Mouse (Mus musculus) ES-E14 (cell line): ENCODE measurements around the gene Ranbp3. TPM values are rescaled to one million over a fixed set of nuclear protein-coding genes. Genes with fewer than 3 reads are reported as not detected.

ENCODE experiments used
- DNase-seq: peaks from one replicate; pipeline ENCODE4 v3.0.0-alpha.2; 2013; ENCODE audit warnings: low read depth, low spot score
- H3K27ac ChIP-seq: 2 replicates; pipeline ENCODE4 v1.5.1; 2012; ENCODE audit warnings: low read depth, mild to moderate bottlenecking, low read length, moderate library complexity, mixed read lengths; ENCODE audit not compliant: poor library complexity, insufficient read depth, severe bottlenecking
- H3K36me3 ChIP-seq: 2 replicates; pipeline ENCODE4 v1.6.1; 2012; ENCODE audit warnings: mild to moderate bottlenecking, low read length, moderate library complexity, mixed read lengths; ENCODE audit not compliant: control insufficient read depth, poor library complexity, insufficient read depth, severe bottlenecking
- H3K4me1 ChIP-seq, 2 experiments: fragments of 150-350 bp in 1 of 2; sonication (generic) in 1 of 2; 2 replicates each; pipeline ENCODE4 v1.6.1; 2012; ENCODE audit warnings: low read length in 2 of 2, mild to moderate bottlenecking in 1 of 2, mixed read lengths in 1 of 2; ENCODE audit not compliant: control insufficient read depth in 2 of 2, insufficient read depth in 2 of 2, poor library complexity in 1 of 2
- H3K4me3 ChIP-seq, 2 experiments: fragments of 150-350 bp in 1 of 2; sonication (generic) in 1 of 2; 2 replicates each; pipeline ENCODE4 v1.5.1; 2012; ENCODE audit warnings: low read length in 2 of 2, low read depth in 1 of 2, mild to moderate bottlenecking in 1 of 2, mixed read lengths in 1 of 2; ENCODE audit not compliant: insufficient read depth in 1 of 2, poor library complexity in 1 of 2, severe bottlenecking in 1 of 2
- H3K9ac ChIP-seq: 2 replicates; pipeline ENCODE4 v1.6.1; 2012; ENCODE audit warnings: low read depth, mild to moderate bottlenecking, low read length, mixed read lengths; ENCODE audit not compliant: poor library complexity, insufficient read depth, severe bottlenecking
- H3K9me3 ChIP-seq: fragments of 150-350 bp; sonication (generic); 2 replicates; pipeline ENCODE4 v1.6.1; 2012; ENCODE audit warnings: low read depth, mild to moderate bottlenecking, low read length; ENCODE audit not compliant: control insufficient read depth, insufficient read depth
- CHD2 ChIP-seq: IDR thresholded peaks from 2 replicates; pipeline ENCODE4 v1.6.1; 2014; ENCODE audit warnings: mild to moderate bottlenecking, low read depth, low read length, inconsistent platforms
- HCFC1 ChIP-seq: IDR thresholded peaks from 2 replicates; pipeline ENCODE4 v1.6.1; 2012; ENCODE audit warnings: low read length, inconsistent platforms, borderline replicate concordance; ENCODE audit not compliant: insufficient read depth
- MAFK ChIP-seq: IDR thresholded peaks from 2 replicates; pipeline ENCODE4 v1.6.1; 2014; ENCODE audit warnings: mild to moderate bottlenecking, low read depth, low read length, inconsistent platforms; ENCODE audit not compliant: insufficient read depth
- ZC3H11A ChIP-seq: IDR thresholded peaks from 2 replicates; pipeline ENCODE4 v1.6.1; 2012; ENCODE audit warnings: low read depth, mild to moderate bottlenecking, inconsistent platforms, low read length, borderline replicate concordance
- ZNF384 ChIP-seq: IDR thresholded peaks from 2 replicates; pipeline ENCODE4 v1.6.1; 2012; ENCODE audit warnings: low read depth, low read length, inconsistent platforms
- in situ Hi-C, 2 experiments: fragments of 600-800 bp; cut with MboI; formaldehyde crosslinking; loops; one replicate each; pipeline ENCODE4 v1.15.1; 2025; ENCODE audit warnings: low sequenced_read_pairs in 2 of 2, inconsistent platforms in 1 of 2; ENCODE audit not compliant: unreplicated experiment in 2 of 2
- total RNA-seq: library from RNA; depleted of rRNA; stranded (reverse); fragments of 300-350 nt; gene quantifications from 2 replicates; pipeline ENCODE4 v1.2.3, GENCODE M21; 2012; rRNA removed

Ranbp3 gene
- 133 and 146 TPM in 2 replicates for total RNA-seq

DNA sequence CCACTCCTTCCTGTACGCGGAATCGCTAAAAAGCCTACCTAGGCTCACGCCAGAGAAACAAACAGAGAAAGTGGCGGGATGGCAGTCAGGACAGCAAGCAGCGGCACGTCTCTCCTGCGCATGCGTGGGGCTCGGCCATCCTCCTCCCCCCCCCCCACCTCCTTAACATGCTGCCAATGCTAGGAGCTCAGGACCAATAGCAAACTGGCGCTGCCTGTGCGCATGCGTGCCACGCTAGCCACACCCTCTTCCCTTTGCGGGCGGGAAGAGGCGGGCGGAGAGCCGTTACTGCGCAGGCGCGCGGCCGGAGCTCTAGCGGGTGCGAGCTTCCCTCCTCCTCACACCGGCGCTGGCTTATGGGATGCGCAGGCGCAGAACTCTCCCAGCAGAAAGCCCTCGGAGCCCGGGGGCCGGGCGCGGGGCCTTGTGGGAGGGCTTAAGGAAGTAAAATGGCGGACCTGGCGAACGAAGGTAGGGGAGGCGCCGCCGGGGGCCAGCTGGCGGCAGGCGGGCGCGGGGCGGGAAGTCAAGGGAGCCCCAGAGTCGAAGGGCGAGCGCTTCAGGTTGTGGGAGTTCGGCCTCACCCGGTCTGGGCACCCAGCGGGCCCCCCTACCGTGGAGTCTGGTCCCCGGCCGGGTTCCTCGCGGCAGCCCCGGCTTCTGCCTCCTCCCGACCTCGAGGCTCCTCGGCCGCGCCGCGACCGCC is at the start of gene Ranbp3:
Gene Ranbp3 (plus strand): TSS at position 354 of the 706 bp plus-strand sequence.
- H3K4me1 ChIP-seq: peaks cover 0 to 9% of the 10 kb centered on the region in 2 experiments; a peak in 3 of 4 replicates
- H3K9me3 ChIP-seq: no peaks in the 10 kb centered on the region
- peaks cover 22% of the 10 kb centered on the region for H3K36me3 ChIP-seq
- peak within 1 kb of the TSS; percentile 98 for H3K9ac ChIP-seq
- peak; percentile 60; the same call in 1 of the 2 replicates for TF ChIP-seq HCFC1
- TF ChIP-seq CHD2: no peak
- in situ Hi-C loops: no loop called here
- peak within 1 kb of the TSS; percentile 80 for H3K27ac ChIP-seq
- H3K4me3 ChIP-seq: peak within 1 kb of the TSS; percentile 82 to 90
- DNase-seq: peak; percentile 98

DNA sequence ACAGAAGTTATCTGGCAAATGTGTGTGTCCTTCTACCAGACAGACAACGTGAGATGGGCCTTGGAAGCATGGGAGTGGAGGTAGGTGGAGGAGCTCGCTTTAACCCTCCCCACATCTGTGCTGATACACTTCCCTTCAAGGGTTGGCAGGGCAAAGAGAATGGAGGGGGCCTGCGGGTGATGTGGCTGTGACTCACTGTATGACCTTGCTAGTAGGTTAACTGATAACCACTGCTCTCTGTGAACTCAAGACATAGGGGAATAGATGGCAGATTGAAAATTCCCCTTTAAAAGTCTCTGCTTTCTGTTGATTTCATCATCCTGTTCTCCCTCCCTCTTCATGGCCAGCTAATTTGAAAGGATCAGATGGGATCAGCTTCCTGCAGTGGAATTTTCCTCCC is 47.6 kb upstream of the Ranbp3 start:
- Histone ChIP-seq H3K4me3 (peak overlapping the region in 1 of 2 experiments; percentile 85; a peak in 1 of 4 replicates), H3K4me1 (peaks cover 0 to 6% of the 10 kb centered on the region in 2 experiments; a peak in 1 of 4 replicates), H3K36me3 (peaks cover 26% of the 10 kb centered on the region), H3K9ac (no peak overlapping the region), H3K27ac (no peak overlapping the region), H3K9me3 (no peaks in the 10 kb centered on the region)
- no peak for TF ChIP-seq CHD2
- no peak for TF ChIP-seq ZNF384
- no peak for TF ChIP-seq MAFK
- no peak for TF ChIP-seq HCFC1
- TF ChIP-seq ZC3H11A: no peak
- DNase-seq: no peak
- in situ Hi-C loops: no loop called here

DNA sequence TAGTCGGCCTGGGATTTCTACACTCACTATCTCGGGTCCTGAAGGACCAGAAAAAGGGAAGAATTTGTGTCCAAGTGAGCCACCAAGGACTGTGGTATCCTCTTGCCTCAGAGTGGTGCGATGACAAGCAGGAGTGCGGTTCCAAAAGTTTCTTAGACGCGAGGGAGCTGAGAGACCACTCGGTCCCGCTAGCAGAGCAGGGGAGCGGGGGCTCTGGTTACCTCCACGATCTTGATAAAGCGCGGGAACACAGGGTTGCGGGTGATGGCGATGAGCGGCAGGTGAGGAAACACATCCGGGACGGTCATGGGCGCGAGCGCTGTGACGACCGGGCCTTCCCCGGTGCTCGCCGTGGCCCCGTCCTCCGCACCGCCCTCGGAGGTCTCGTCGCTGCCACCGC is 46.8 kb upstream of the Ranbp3 start:
- H3K36me3 ChIP-seq: peaks cover 22% of the 10 kb centered on the region
- peak overlapping the region; percentile 44; the same call in 1 of the 2 replicates for H3K27ac ChIP-seq
- TF ChIP-seq ZC3H11A: no peak
- TF ChIP-seq MAFK: no peak
- TF ChIP-seq ZNF384: no peak
- TF ChIP-seq CHD2: no peak
- no peak for TF ChIP-seq HCFC1
- peak overlapping the region; percentile 85 to 97 for H3K4me3 ChIP-seq
- DNase-seq: no peak
- in situ Hi-C loops: no loop called here
- peak overlapping the region; percentile 96 for H3K9ac ChIP-seq
- no peaks in the 10 kb centered on the region for H3K9me3 ChIP-seq
- peaks cover 1 to 6% of the 10 kb centered on the region in 2 experiments; a peak in 2 of 4 replicates for H3K4me1 ChIP-seq

DNA sequence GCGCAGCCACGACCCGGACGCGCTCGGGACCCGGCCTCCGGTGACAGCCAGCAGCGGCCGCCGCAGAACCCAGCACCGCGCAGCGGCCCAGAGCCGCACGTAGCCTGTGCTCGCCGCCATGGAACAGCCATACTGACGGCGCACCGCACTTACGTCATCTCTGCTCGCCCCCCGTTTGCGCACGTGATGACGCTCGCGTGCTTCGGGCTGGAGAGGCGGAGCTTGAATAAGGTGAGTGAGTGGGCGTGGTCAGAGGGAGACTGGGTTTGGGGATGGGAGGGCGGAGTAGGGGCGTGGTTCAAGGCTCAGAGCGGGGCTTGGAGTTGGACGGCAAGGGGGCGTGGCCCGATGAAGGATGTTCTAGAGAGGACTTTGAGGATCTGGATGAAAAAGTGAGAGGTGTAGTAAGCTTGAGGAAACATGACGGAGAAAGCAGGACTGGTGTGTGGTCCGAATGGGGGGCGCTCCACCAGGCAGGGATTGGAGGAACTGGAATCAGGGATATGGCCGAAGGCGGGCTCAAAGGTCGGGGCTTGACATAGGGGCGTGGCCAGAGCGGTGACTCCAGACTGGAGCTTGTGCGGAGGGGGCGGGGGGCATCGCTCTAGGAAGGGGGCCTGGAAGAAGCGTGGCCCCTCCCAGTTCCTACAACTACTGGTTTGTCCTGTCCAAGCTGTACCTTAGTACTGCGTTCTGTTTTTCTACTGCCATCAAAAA is 46.2 kb upstream of the Ranbp3 start, which contains the start of gene Lonp1:
Gene Lonp1 (minus strand): TSS at position 134 of the 717 bp plus-strand sequence.
- peaks cover 5 to 6% of the 10 kb centered on the region in 2 experiments; a peak in 2 of 4 replicates for H3K4me1 ChIP-seq
- peaks cover 17% of the 10 kb centered on the region for H3K36me3 ChIP-seq
- DNase-seq: peak; percentile 97
- in situ Hi-C loops: no loop called here
- peak within 1 kb of the TSS; percentile 44 for H3K27ac ChIP-seq
- peak within 1 kb of the TSS; percentile 96 for H3K9ac ChIP-seq
- TF ChIP-seq MAFK (no peak), ZNF384 (no peak), CHD2 (no peak), ZC3H11A (no peak), HCFC1 (peak; percentile 86)
- peak within 1 kb of the TSS; percentile 85 to 97 for H3K4me3 ChIP-seq
- no peaks in the 10 kb centered on the region for H3K9me3 ChIP-seq
